Mouse (Mus musculus) urinary bladder, adult 2 months (tissue): ENCODE measurements at regions not wholly inside any gene's neighbourhood (a gene's known extent, or its start where the extent isn't known, plus 50 kb on each side); places are given as distances from the start of the nearest gene placed in this dataset.
"Not testable (repeated sequence)": the region's sequence is repeated elsewhere in the genome, so short reads cannot be mapped to it uniquely, and the experiment has no call there.

Experiments
- DNase-seq: peaks from one replicate; pipeline ENCODE4 v3.0.0; 2022; ENCODE audit warnings: low spot score

DNA sequence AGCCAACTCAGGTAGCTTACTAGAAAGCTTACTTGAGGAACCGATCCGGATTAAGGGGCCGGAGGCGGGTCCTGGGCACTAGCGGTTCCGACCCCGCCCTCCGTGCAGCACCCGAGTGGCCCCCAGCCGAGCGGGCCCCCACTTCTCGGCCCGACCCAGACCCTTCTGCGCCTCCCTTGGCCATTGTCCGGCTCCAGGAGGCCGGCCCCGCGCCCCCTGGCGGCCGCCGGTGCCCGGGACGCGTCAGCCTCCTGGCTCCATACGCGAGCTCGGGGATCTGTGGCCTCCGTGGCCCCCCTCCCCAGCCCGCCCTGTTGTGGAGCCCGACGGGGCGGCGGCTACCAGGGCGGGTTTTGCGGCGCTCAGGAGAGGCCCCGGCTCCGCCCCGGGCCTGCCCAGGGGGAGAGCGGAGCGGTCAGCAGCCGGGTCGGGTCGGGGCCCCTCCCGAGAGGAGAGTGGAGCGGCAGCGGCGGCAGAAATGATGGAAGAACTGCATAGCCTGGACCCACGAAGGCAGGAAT, 94.3 kb upstream of the Zfp986 start:
- peak; percentile 36 for DNase-seq

DNA sequence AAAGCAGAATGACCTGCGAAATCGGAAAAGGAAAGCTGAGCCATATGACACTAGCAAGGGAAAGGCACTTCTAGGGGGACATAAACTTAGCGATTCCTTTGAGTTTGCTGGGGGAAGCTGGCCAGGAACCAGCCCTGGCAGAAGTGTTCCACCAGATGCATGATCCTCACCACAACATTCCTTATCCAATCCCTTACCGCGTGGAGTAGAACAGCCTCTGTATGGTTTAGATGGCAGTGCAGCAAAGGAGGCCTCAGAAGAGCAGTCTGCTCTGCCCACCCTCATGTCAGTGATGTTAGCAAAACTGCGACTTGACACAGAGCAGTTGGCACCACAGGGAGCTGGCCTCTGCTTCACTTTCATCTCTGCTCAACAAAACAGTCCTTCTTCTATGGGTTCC, 93.7 kb upstream of the Zfp986 start:
- peak; percentile 2 for DNase-seq

DNA sequence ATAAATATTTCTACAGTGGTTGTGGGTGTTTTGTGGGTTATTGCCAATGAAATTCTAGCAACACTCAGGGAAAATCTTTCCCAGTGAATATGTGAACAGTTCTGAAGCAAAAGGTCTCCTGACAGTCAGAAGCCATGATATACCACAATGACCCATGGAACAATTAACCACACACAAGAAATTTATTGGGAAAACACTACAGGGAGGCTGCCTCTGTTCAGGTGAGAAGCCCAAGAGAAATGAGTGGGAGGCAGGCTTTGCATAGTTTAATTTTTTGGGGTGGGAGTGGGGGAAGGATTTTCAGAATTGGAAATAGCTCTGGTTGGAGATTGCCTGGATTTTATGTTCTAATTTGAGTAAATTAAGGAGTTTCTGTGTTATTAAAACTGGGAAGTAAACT, 92.1 kb upstream of the Zfp986 start:
- not testable (repeated sequence) for DNase-seq

DNA sequence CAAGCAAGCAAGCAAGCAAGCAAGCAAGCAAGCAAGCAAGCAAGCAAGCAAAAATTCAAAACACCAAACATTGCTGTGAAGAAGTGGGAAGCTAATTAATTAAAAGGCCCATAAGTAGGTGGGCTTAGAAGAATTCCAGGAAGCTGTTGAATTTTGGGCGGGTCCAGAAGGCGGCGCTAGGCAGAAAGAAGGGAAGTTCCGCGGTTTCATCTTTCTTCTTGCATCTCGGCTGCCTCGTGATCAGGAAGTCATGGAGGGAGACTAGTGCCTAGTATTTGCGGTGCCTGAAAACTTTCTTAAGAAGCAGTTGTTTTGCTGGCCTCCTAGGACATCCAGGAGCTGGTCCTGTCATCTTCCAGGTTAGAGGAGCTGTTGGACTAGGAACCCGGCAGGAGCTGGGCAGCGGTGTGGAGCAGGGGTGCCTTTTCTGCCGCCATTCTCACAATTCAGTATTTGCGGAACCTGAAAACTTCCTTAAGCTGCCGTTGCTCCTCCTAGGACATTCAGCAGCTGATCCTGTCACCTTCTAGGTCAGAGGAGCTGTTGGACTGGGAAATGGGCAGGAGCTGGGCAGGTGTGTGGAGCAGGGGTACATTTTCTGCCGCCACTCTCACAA, 87.2 kb upstream of the Zfp986 start:
- not testable (repeated sequence) for DNase-seq

DNA sequence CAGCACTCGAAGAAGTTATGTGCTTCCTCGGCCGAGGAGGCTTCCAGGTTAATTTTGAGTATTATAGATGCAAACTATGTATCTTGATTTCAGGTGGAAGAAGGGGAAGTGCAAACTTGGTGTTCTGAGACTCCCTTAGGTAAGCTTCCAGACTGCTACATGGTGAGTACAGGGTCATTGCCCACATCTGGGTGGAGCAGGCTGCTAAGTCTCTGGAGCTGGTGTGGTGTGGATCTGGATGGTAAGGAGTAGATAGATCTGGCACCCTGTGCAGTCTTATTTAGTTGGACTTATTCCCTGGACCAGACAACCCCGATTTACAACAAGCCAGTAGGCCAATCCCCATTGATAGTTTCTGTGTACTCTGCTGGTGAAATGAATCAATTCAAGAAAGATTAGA, 53.9 kb upstream of the Zfp986 start:
- not testable (repeated sequence) for DNase-seq
